Mouse (Mus musculus) liver, embryonic 16.5 days (tissue): Measurements from ENCODE around the gene Rufy2. TPM values are rescaled to one million over a fixed set of nuclear protein-coding genes. Genes with fewer than 3 reads are reported as not detected.

Experiments used
- ATAC-seq: fragments of 200-750 bp; cut with Nextera tagmentation; 2 replicates; pipeline ENCODE4 v1.8.0; 2017; ENCODE audit warnings: low read depth, mild to moderate bottlenecking, moderate number of reproducible peaks, moderate library complexity
- H3K27ac ChIP-seq: fragments of 300-500 bp; sonication (generic); 2 replicates; pipeline ENCODE4 v1.5.1; 2014; ENCODE audit warnings: mild to moderate bottlenecking, low read length
- H3K27me3 ChIP-seq: fragments of 300-500 bp; sonication (generic); 2 replicates; pipeline ENCODE4 v1.6.1; 2014; ENCODE audit warnings: low read depth, low read length, mixed read lengths; ENCODE audit not compliant: control insufficient read depth, insufficient read depth
- H3K36me3 ChIP-seq: fragments of 300-500 bp; sonication (generic); 2 replicates; pipeline ENCODE4 v1.6.1; 2014; ENCODE audit warnings: mild to moderate bottlenecking; ENCODE audit not compliant: control insufficient read depth, insufficient read depth
- H3K4me1 ChIP-seq: fragments of 300-500 bp; sonication (generic); 2 replicates; pipeline ENCODE4 v1.6.1; 2014; ENCODE audit warnings: low read depth, low read length, mixed read lengths; ENCODE audit not compliant: control insufficient read depth
- H3K4me2 ChIP-seq: fragments of 300-500 bp; sonication (generic); 2 replicates; pipeline ENCODE4 v1.6.1; 2014; ENCODE audit warnings: low read depth, low read length, mixed read lengths
- H3K4me3 ChIP-seq: fragments of 300-500 bp; sonication (generic); 2 replicates; pipeline ENCODE4 v1.5.1; 2014; ENCODE audit warnings: low read depth, mild to moderate bottlenecking, low read length
- H3K9ac ChIP-seq: fragments of 300-500 bp; sonication (generic); 2 replicates; pipeline ENCODE4 v1.6.1; 2014; ENCODE audit warnings: low read depth, low read length
- H3K9me3 ChIP-seq: fragments of 300-500 bp; sonication (generic); replicated peaks from 2 replicates; pipeline ENCODE4 v1.6.1; 2016; ENCODE audit warnings: low read length; ENCODE audit not compliant: control insufficient read depth
- WGBS: fragments of 180-500 bp; shearing (Covaris S2); extraction: QIAGEN DNeasy Blood & Tissue Kit; methylation state at CpG from one replicate; pipeline ENCODE4 v1.1.7; 2014; ENCODE audit not compliant: insufficient replicate concordance; 5-methylcytosine and 5-hydroxymethylcytosine counted together
- polyA plus RNA-seq: library from polyadenylated mRNA; unstranded; fragments of >200 nt; fragmentation: Nextera tagmentation; extraction: Ambion mirVana; gene quantifications from 2 replicates; pipeline ENCODE4 v1.2.1, GENCODE M21; 2015

Gene Rufy2
- 2.0 and 2.6 TPM in 2 replicates for polyA plus RNA-seq

GRCm38 (mm10) chr10:62980039-62980954 lies at the start of gene Rufy2:
Gene Rufy2 (plus strand): TSS chr10:62980223.
- Histone ChIP-seq H3K4me2 (peak within 1 kb of the TSS; percentile 94), H3K9me3 (no peaks in the 10 kb centered on the region), H3K4me3 (peak within 1 kb of the TSS; percentile 89), H3K9ac (peak within 1 kb of the TSS; percentile 76), H3K27ac (no peak within 1 kb of the TSS), H3K4me1 (peaks cover 11% of the 10 kb centered on the region), H3K27me3 (no peaks in the 10 kb centered on the region; the same call in 1 of the 2 replicates), H3K36me3 (peaks cover 4% of the 10 kb centered on the region; the same call in 1 of the 2 replicates)
- under 1% methylated on average over 76 of the region's 77 CpGs for WGBS
- ATAC-seq, result peak; percentile 81

GRCm38 (mm10) chr10:62932381-62932780 lies 47.6 kb upstream of the Rufy2 start:
- no peak overlapping the region for H3K27ac ChIP-seq
- no peaks in the 10 kb centered on the region for H3K9me3 ChIP-seq
- H3K4me2 ChIP-seq, result no peak overlapping the region
- WGBS, result 79% methylated on average over 1 of the region's 1 CpGs
- H3K36me3 ChIP-seq, result peaks cover 11% of the 10 kb centered on the region
- no peaks in the 10 kb centered on the region for H3K27me3 ChIP-seq
- H3K4me1 ChIP-seq, result no peaks in the 10 kb centered on the region
- no peak overlapping the region for H3K4me3 ChIP-seq
- ATAC-seq, result no peak
- H3K9ac ChIP-seq, result no peak overlapping the region

- Histone ChIP-seq H3K9me3 (no peaks in the 10 kb centered on the region), H3K4me2 (peak overlapping the region; percentile 24; the same call in 1 of the 2 replicates), H3K27me3 (no peaks in the 10 kb centered on the region), H3K9ac (0 out of 2 replicates have a peak overlapping the region, but pooled peaks have one; percentile 11), H3K36me3 (peaks cover 9% of the 10 kb centered on the region), H3K27ac (peak overlapping the region; percentile 84), H3K4me3 (no peak overlapping the region), H3K4me1 (peaks cover 30% of the 10 kb centered on the region)
- peak; percentile 78 for ATAC-seq
- WGBS, result 33% methylated on average over 10 of the region's 10 CpGs
Observed at GRCm38 (mm10) chr10:62944975-62945580, 34.9 kb upstream of the Rufy2 start.

- Histone ChIP-seq H3K4me2 (peak within 1 kb of the TSS; percentile 96), H3K4me1 (peaks cover 30% of the 10 kb centered on the region), H3K4me3 (peak within 1 kb of the TSS; percentile 87), H3K36me3 (peaks cover 17% of the 10 kb centered on the region), H3K9me3 (no peaks in the 10 kb centered on the region), H3K9ac (peak within 1 kb of the TSS; percentile 94), H3K27ac (peak within 1 kb of the TSS; percentile 92), H3K27me3 (no peaks in the 10 kb centered on the region)
- peak; percentile 85 for ATAC-seq
- under 1% methylated on average over 67 of the region's 68 CpGs for WGBS
Observed at GRCm38 (mm10) chr10:62946738-62947471, 33.1 kb upstream of the Rufy2 start, which contains the start of gene Dna2. Gene Dna2 (plus strand): TSS chr10:62947026.

- ATAC-seq, result no peak
- Histone ChIP-seq H3K27me3 (no peaks in the 10 kb centered on the region), H3K36me3 (peaks cover 24% of the 10 kb centered on the region), H3K9ac (no peak overlapping the region), H3K9me3 (no peaks in the 10 kb centered on the region), H3K4me2 (peak overlapping the region; percentile 96; the same call in 1 of the 2 replicates), H3K27ac (peak overlapping the region; percentile 31; the same call in 1 of the 2 replicates), H3K4me3 (no peak overlapping the region), H3K4me1 (peaks cover 30% of the 10 kb centered on the region)
- WGBS, result 70% methylated on average over 7 of the region's 7 CpGs
Observed at GRCm38 (mm10) chr10:62948551-62948950, 31.5 kb upstream of the Rufy2 start.

- H3K36me3 ChIP-seq, result peaks cover 73% of the 10 kb centered on the region
- H3K27ac ChIP-seq, result no peak overlapping the region
- WGBS, result 91% methylated on average over 7 of the region's 7 CpGs
- no peaks in the 10 kb centered on the region for H3K4me1 ChIP-seq
- H3K9ac ChIP-seq, result no peak overlapping the region
- H3K27me3 ChIP-seq, result no peaks in the 10 kb centered on the region
- H3K4me3 ChIP-seq, result no peak overlapping the region
- no peak overlapping the region for H3K4me2 ChIP-seq
- no peak for ATAC-seq
- no peaks in the 10 kb centered on the region for H3K9me3 ChIP-seq
Observed at GRCm38 (mm10) chr10:62963956-62964355, 16.1 kb upstream of the Rufy2 start.

GRCm38 (mm10) chr10:62965796-62966195 lies 14.2 kb upstream of the Rufy2 start:
- H3K27ac ChIP-seq, result no peak overlapping the region
- no peaks in the 10 kb centered on the region for H3K9me3 ChIP-seq
- no peaks in the 10 kb centered on the region for H3K4me1 ChIP-seq
- no peak overlapping the region for H3K4me2 ChIP-seq
- no peak overlapping the region for H3K9ac ChIP-seq
- ATAC-seq, result peak; percentile 43; the same call in 1 of the 2 replicates
- no peak overlapping the region for H3K4me3 ChIP-seq
- H3K36me3 ChIP-seq, result peaks cover 69% of the 10 kb centered on the region
- H3K27me3 ChIP-seq, result no peaks in the 10 kb centered on the region
- 81% methylated on average over 11 of the region's 11 CpGs for WGBS

- Histone ChIP-seq H3K27ac (no peak overlapping the region), H3K9ac (no peak overlapping the region), H3K9me3 (no peaks in the 10 kb centered on the region), H3K4me3 (no peak overlapping the region), H3K27me3 (no peaks in the 10 kb centered on the region), H3K36me3 (peaks cover 64% of the 10 kb centered on the region), H3K4me1 (no peaks in the 10 kb centered on the region), H3K4me2 (no peak overlapping the region)
- no peak for ATAC-seq
- WGBS, result 86% methylated on average over 15 of the region's 15 CpGs
Observed at GRCm38 (mm10) chr10:62966291-62966690, 13.7 kb upstream of the Rufy2 start.
